Mouse (Mus musculus) frontal cortex, adult 2 months (tissue): Measurements from ENCODE around the gene Cyb5d1. TPM values are rescaled to one million over a fixed set of nuclear protein-coding genes. Genes with fewer than 3 reads are reported as not detected.

Experiments
- DNase-seq, 2 experiments: peaks; one replicate each; pipeline ENCODE4 v3.0.0; 2022; ENCODE audit warnings: low spot score in 1 of 2; ENCODE audit errors: extremely low spot score in 1 of 2
- polyA plus RNA-seq: library from polyadenylated mRNA; depleted of rRNA; stranded (reverse); fragments of >200 nt; gene quantifications from 2 replicates; pipeline ENCODE4 v1.2.3, GENCODE M21; 2012

The Cyb5d1 gene
- polyA plus RNA-seq, 1 experiment = 34.2 TPM

GRCm38 (mm10) chr11:69384979-69385378 is 10.5 kb downstream of the Cyb5d1 start:
- no peak for DNase-seq

GRCm38 (mm10) chr11:69382478-69383105 is 12.8 kb downstream of the Cyb5d1 start:
- DNase-seq = no peak

- no peak for DNase-seq
Observed at GRCm38 (mm10) chr11:69381356-69381755, 14.1 kb downstream of the Cyb5d1 start.

- no peak for DNase-seq
Observed at GRCm38 (mm10) chr11:69379600-69379999, 15.8 kb downstream of the Cyb5d1 start.

GRCm38 (mm10) chr11:69377766-69378165 is 17.7 kb downstream of the Cyb5d1 start:
- DNase-seq = no peak

GRCm38 (mm10) chr11:69375646-69376045 is 19.8 kb downstream of the Cyb5d1 start:
- DNase-seq = no peak

- no peak for DNase-seq
Observed at GRCm38 (mm10) chr11:69373223-69373965, 22.0 kb downstream of the Cyb5d1 start.

- DNase-seq = peak in 1 of 2 experiments; percentile 41
Observed at GRCm38 (mm10) chr11:69372780-69373170, 22.7 kb downstream of the Cyb5d1 start.

GRCm38 (mm10) chr11:69372056-69372779 is 23.2 kb downstream of the Cyb5d1 start:
- DNase-seq = peak in 1 of 2 experiments; percentile 79

GRCm38 (mm10) chr11:69371601-69372000 is 23.8 kb downstream of the Cyb5d1 start:
- peak in 1 of 2 experiments; percentile 12 for DNase-seq

GRCm38 (mm10) chr11:69370817-69371215 is 24.6 kb downstream of the Cyb5d1 start:
- no peak for DNase-seq

- DNase-seq = no peak
Observed at GRCm38 (mm10) chr11:69369990-69370816, 25.2 kb downstream of the Cyb5d1 start.

GRCm38 (mm10) chr11:69369215-69369989 is 26.0 kb downstream of the Cyb5d1 start, which contains the start of gene Chd3:
Gene Chd3 (minus strand): TSS chr11:69369406.
- no peak for DNase-seq

GRCm38 (mm10) chr11:69368356-69369214 is 26.8 kb downstream of the Cyb5d1 start:
- peak in 1 of 2 experiments; percentile 20 for DNase-seq

GRCm38 (mm10) chr11:69367616-69368355 is 27.6 kb downstream of the Cyb5d1 start:
- peak; percentile 15 to 30 for DNase-seq

GRCm38 (mm10) chr11:69366855-69367615 is 28.4 kb downstream of the Cyb5d1 start:
- DNase-seq = peak; percentile 45 to 64

- peak; percentile 93 to 96 for DNase-seq
Observed at GRCm38 (mm10) chr11:69366157-69366854, 29.1 kb downstream of the Cyb5d1 start.
